Mouse (Mus musculus) granulocyte monocyte progenitor cell, adult 5-6 weeks (primary cell): ENCODE data around the gene Aftph. TPM values are rescaled to one million over a fixed set of nuclear protein-coding genes. Genes with fewer than 3 reads are reported as not detected.
A peak's percentile ranks its signal among the peaks of the same experiment; 100 is the strongest.

Source experiments
- ATAC-seq: replicated peaks from 2 replicates; pipeline ENCODE4 v1.8.0; 2016; ENCODE audit warnings: mild to moderate bottlenecking, moderate TSS enrichment, inconsistent platforms; ENCODE audit not compliant: poor library complexity, severe bottlenecking
- total RNA-seq, 2 experiments: library from RNA; stranded (forward) in 1 of 2; stranded (reverse) in 1 of 2; fragments of 200-712, 200-1000 nt in 1 of 2; fragments of >200 nt in 1 of 2; fragmentation: Nextera tagmentation in 1 of 2; gene quantifications; 2 replicates each; pipeline ENCODE4 v1.2.3; 2014 to 2017

The Aftph gene
- total RNA-seq, 2 experiments from 2014 or later = 44.6 to 58.4 TPM

DNA sequence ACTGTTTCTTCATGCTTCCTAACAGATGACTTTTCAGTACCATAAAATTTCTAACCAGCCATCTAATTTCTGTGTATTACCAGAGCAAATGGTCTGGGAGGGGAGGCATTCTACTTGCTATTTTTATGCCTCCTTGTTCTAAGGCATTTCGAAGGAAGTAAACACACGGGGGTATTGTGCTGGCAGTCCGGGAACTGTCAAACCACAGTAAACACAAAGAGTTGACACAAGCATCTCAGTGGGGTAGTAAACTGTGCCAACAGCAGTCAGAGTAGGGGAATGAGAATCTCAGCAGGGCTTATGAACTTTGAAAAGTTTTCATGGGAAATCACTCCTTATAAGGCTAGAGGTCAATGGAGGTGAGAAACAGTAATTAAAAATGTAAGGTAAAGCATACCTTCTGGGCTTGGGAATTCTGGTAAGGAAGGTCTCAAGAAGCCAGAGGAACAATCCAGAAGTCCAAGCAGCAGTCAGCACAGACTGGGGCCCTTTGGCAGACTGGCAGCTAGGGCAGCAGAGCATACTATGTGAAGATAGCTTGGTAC lies 7.8 kb downstream of the Aftph start:
- ATAC-seq = no peak

DNA sequence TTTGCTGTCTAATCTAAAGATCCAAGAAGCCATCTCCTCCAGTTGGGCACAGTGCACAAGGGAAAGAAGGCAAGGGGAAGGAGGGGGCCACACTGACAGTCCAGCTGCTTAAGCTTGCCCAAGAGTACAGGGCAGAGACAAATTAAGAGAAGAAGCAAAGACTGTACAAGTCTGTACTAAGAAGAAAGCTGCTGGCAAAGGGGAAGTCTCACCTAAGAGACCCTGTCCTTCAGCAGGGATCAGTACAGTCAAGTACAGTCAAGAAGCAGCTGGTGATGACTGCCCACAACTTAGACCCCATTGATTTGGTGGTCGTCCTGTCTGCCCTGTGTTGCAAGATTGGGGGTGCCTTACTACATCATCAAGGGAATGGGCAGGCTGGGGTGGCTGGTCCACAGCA lies 12.0 kb downstream of the Aftph start:
- peak; percentile 86 for ATAC-seq

DNA sequence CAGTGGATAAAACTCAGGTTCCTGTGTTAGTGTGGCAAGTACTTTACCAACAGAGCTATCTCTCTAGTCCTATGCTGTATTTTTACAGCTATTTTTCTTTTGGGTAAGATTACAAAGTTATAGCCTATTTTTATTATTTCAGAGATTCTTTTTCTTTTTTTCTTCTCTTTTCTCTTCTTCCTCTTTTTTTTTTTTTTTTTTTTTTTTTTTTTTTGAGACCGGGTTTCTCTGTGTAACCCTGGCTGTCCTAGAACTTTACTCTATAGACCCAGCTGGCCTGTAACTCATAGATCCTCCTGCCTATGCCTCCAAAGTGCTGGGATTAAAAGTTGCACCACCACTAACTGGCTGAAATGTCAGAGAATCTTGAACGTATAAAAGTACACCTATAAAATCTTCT lies 13.3 kb downstream of the Aftph start:
- ATAC-seq = no peak

DNA sequence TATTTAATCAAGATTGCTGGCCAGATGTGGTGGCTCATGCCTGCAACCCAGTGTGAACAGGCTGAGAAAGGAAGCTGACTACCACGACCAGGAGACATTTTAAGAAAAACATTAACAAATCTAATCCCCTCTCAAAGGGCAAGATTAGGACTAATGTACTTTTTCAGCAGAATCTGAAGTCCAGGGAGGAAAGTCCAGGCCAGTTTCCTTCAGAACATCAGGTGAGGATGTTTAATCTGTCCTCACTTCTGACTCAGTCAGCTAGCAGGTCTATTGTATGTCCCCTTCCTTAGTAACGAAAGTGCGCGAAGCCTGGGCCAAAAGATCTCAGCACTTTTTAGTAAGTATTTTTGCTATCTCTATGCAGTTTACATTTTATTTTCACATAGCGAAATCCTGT lies 17.8 kb downstream of the Aftph start:
- ATAC-seq = no peak

DNA sequence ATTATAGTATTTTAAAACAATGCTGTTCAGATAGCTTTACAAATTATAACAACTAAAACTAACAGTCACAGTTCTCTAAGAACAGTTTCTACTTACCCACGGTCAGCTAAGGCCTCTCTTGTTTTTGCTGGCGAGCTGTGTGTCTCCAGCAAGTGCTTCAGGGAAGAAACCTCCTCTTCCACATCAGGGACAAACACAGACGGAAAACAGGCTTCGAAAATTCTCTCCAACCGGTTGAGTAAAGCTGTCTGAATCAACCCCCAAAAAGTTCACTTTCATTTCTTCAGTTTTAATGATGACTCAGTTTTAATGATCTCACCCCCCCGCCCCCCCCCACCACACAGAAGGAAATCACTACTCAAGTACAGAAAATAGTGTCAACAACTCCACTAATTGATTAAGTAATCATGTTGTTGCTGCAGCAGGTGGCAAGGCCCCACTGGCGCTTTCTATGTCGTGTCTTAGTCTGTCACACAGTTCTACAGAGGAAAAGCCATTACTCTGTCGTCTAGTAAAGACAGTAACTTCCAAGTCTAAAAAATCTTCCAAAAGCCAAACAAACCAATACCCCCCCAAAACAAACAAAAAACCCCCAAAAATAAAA lies 29.2 kb downstream of the Aftph start:
- ATAC-seq = no peak

DNA sequence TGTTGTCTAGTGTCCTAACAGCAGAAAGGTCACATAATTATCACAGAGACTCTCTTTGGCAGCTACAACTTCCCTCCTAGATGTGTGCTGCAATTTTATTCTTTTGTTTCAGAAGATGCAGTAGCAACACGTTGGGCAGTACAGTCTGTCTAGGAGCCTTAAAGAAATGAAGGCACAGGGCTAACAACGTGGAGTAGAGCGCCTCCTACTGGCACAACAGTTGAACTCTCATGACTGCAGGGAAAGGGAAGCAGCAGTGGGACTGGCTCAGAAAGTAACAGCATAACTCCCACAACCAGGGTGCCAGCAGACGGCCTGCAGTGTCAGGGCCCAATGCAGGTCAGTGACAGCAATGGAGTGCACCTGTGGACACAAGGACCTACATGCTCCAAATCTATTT lies 50.4 kb downstream of the Aftph start:
- peak; percentile 83 for ATAC-seq

DNA sequence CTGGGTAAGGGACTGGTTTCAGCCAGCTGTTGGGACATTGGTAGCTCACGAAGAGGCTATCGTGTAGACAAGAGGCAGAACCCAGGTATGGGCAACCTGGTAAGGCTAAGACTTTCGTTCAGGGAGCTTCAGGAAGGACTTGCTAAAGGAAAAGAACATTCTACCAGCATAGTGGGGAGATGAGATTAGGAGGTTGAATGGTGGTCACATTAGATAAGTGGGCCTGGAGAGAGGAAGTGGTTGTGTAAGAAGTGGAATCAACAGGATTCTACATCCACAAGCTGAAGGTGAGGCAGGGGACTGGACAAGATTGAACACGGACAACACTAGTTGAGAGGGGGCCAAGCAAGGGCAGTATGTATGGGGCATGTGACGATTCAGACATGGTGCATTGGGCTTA lies 59.7 kb downstream of the Aftph start:
- ATAC-seq = no peak

DNA sequence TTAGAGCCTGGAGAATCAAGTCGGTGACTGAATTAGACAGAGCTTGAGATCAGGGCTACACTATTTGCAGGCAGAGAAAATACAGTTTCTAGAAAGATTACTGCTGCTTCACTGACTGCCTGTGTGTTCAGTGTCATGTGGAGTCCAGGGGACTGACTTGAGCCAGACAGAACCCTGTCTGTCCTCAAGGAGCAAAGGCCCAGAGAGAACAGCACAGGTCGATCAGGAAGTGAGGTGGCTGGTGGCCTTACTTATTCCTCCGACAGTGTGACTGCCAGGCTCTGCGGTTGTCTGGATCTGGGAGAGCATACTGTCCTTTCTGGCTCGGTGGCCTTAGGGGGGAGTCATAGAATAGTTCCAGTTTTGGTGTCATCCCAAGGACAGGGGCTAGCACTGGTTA lies 60.6 kb downstream of the Aftph start:
- ATAC-seq = no peak

DNA sequence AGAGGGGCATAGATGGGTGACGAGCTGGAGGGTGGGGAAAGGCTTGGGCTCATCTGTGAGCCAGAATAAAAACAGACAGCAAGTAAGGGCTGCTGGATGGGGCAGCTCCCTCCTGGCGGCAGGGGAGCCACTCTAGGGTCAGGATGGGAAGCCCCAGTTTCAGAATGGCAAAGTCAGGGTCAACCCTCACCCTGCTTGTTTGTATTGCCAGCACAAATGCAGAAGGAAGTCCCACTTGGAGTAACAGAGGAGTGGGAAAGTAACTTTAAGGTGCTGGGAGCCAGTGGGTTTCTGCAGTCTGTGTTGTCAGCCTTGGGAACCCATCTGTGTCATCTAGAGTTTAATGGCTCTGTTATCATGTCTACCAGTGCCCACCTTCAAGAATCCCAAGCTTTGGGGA lies 62.0 kb downstream of the Aftph start:
- ATAC-seq = no peak

DNA sequence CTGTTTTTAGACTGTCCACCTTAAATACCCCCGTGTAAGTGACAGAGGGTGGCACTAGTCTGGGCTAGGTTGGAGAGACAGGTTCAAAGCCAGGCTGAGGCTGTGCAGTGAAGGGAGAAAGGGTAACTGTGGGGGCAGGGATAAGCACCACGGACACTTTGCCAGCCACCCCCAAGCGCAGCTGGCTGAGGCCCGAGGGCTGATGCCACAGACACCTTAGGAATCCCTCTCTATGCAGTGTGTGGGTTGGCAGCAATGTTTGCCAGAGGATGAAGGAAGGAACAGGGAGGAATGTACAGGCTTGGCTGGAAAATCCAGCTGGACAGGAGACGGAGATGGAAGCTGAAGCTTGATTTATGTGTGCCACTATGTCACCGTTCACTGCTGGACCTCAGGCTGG lies 68.9 kb downstream of the Aftph start:
- no peak for ATAC-seq

DNA sequence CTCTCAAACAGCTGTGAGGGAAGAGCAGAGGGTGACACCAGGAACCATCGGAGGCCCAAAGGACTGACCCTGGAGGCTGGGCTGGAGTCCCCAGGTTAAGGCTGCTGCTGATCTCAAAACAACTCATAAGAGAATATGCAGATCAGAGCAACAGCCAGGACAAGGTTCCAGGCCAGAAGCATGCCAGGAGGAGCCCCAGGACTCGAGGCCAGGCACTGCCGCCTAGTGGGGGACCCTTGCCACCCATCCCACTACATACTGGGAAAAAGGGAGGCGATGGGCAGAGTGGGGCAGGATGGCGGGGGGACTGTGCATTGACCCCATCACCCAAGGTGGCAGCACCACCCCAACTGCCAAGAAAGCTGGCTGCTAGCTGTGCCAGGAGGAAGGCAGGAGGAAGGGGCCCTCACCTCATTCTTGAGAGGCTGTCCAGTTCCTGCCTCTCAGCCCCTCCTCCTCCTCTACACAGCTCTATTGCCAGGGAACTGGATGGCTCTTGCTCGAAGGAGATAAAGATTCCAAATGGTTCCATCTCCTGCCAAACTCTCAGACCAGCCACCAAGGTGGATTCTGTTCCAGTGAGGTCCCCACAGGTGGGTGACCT lies 69.5 kb downstream of the Aftph start:
- peak; percentile 42; the same call in 1 of the 2 replicates for ATAC-seq

DNA sequence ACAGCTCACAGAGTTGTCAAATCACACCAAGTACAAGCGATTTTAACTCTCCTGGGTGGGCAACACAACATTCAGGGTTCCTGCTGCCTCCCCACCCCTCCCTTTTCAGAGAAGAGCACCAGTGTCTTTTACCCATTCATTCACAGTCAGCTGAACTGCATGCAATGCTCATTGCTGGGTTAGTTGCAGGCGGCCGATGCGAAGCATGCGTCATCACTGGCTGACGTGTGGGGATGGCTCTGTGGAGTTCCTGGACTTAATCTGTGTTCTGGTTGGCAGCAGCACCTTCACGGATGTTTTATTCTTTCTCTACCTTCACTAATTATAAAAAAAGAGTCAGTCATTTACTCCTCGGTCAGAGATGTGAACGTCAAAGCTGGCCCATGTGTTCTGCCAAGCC lies 76.5 kb downstream of the Aftph start:
- ATAC-seq = no peak

DNA sequence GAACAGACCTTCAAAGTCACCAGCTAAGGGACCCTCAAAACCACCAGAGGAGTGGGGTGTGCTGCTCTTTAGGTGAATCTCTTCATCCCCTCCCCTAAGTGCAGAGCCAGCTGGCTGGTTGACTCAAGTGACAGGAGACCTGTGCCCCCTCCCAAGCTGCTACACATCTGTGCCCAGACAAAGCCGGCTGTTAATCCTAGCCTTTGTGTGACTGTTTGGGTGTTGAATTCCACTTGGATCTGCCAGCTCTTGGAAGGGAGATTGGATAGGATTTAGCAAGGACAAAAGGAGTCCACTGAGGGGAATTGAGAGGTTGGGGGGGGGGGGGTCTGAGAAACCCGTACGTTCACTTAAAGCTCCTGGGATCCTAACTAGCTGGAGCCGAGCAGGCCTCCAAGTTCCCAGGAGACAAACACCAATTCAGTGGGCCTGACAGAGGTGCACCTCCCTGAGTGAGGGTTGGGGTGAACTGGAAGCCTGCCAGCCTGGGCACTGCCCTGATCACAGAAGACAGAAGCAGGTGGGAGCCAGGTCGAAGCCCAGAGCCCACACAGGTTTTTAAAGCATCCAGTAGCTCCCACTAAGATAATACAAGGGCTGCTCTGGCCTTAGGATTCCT lies 77.7 kb downstream of the Aftph start:
- no peak for ATAC-seq

DNA sequence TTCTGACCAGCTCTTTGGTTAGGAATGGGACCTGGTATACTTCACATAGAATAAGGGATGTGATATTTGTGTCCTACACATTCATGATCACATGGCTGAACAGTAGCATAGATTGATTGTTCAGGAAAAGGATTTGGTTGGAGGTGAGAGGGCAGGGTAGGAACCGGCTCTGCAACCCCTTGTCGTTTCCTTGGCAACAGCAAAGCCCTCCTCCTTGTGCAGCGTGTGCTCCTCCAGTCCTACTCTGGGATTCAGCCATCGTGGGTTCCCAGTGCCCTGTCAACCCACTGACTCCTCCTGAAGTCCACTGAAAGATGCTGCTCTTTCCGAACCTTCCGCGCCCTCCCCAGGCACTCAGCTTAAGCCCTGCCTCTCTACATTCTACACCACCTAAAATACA lies 78.6 kb downstream of the Aftph start:
- ATAC-seq = no peak

DNA sequence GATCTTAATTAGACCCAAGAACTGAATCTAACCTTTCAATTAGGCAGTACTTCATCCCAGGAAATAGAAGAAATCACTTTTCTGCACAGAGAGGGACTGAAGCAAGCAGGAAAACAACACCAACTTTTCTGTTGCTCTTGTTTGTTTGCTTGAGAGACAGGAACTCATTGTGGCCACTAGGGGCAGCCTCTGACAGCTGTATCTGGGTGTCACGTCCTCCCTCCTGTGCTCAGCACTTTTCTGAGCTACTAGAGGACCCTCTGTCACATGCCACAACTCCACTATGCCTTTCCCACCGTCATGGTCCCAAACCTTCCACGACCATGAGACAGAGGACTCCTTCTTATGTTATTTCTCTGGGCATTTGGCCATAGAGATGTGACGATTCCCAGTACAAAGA lies 79.7 kb downstream of the Aftph start:
- ATAC-seq = peak; percentile 76

DNA sequence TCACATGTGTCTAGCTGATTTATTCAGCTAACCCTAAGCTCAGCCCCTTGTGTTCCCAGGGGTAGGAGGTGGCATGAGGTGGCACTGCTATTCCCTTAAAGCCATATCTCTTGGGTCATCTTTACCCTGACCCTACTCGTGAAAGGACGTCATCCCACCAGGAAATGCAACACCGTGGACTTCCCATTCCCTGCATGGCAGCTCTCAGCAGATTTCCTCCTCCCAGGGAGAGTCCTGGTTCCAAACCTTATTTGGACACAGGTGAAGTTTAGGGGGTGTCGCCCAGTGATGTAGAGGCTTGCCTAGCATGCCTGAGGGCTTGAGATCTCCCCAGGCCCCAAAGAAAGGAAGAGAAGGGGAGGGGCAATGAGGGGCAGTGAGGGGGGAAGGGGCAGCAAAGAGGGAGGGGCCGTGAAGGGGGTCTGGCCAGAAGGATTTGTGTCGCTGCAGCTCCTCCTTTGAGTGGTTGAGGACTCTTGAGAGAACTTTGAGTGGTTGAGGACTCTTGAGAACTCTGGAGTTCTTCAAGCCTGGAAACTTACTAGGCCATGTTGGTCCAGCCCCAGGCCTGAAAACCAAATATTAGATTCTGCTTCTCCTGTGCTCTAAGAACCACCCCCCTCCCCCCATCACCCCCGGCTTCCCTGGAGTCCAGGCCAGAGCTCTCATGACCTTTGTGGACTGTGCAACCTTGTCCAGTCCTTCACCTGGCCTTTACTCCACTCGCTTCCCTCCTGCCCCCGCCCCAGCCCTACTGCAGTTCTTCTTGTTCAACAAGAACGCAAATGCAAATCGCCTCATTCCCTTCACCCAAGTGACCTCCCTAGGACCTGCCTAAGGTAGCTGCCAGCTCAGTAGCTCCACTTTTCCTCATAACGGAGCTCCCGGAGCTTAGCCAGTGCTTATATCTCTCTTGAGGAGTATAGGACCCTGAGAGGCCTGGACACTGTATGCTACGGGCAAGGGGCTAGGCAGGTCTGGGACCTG lies 81.0 kb downstream of the Aftph start:
- no peak for ATAC-seq

DNA sequence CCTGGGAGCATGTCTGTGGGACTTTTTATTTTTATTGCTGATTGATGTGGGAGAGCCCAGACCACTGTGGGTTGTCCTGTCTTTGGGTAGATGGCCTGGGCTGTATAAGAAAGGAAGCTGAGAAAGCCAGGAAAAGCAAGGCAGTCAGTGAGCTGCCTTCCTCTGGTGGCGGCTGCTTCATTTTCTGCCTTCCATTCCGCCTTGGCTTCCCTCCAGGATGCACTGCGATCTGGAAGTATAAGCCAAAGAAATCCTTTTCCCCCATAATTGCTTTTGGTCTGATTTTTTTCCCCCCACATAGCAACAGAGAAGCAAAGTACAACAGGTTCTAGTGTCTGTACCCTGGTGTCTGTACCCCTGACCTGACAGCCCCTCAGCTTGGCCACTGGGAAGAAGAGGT lies 82.3 kb downstream of the Aftph start:
- no peak for ATAC-seq

DNA sequence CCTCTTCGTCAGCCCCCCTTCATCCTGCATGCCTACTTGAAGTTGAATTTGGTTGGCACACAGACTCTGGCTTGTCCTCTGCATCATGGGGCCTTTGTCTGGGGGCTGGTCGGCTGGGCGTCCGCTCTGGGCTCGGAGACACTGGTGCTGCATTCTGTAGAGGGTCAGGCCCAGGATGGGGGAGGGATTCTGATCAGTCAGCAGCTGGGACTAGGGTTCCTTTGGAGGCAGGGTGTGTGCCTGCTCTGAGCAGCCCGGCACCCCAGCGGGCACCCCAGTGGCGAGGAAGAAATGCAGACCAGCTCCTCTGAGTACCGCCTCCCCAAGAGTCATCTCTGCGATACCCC lies 84.7 kb downstream of the Aftph start:
- ATAC-seq = peak; percentile 54

DNA sequence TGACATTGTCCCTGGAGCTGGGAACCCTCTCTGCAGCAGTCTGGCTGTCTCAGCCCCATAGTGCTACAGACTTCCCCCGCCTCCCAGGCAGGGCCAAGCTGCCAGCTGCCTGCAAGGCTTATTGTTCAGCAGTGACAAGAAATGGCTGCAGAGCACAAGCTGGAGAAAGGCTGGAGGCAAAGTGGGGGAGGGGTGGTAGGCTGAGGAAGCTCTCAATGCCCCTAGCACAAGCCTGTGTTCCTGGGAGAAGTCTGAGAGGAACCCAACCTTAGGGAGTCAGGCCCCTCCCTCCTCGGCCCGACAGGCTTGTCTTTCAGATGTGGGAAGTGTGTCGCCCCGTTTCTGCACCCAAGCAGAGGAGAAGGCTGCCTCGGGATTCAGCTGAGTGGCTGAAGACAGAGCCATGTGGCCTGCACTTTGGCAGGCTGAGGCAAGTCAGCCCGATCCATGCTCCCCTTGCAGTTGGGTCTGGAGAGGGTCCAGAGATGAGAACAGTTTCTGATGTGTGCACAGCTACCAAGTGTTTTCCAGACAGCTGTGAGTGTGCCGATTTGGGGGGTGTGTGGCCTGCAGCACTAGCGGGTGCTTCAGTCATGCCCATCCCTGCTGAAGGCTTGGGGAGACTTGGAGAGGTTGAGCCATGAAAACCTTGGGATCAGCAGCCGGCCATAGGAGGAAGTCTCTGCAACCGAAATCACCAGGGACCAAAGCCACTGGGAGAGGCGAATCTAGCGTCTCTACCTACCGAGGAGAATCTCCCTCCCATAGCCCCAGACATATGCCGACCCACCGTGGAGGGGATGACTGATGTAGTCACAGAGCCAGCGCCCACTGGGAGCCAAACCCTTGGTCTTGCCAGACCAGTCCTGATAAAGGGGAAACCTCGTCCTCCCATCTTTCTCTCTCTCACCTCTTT lies 85.3 kb downstream of the Aftph start:
- peak; percentile 63 for ATAC-seq

DNA sequence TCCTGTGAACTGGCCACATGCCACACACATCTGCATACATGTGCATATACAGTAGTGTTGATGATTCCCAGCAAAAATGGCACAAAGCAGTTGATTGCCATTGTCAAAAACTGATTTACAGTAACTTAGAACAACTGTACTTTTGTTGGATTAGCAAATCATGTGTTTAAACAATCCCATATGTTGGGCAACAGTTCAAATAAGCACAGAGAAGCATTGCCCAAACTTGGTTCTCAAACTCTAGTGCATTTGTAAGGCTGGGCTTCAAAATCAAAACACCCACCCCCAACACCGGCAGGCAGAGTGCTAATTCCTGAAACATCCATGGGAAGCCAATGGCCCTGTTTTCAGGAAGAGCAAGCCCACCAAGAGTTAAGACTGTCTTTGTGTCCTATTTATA lies 90.2 kb downstream of the Aftph start:
- ATAC-seq = no peak
